Mouse (Mus musculus) megakaryocyte, embryonic 14.5 days (primary cell): ENCODE measurements around the gene Src.

Experiments
- FLI1 ChIP-seq: IDR thresholded peaks from 2 replicates; pipeline ENCODE4 v1.6.1; 2012; ENCODE audit warnings: low read length, inconsistent platforms, mixed read lengths
- GATA1 ChIP-seq: IDR thresholded peaks from 3 replicates; pipeline ENCODE4 v1.6.1; 2012; ENCODE audit warnings: mixed read lengths, low read length, inconsistent platforms, borderline replicate concordance

DNA sequence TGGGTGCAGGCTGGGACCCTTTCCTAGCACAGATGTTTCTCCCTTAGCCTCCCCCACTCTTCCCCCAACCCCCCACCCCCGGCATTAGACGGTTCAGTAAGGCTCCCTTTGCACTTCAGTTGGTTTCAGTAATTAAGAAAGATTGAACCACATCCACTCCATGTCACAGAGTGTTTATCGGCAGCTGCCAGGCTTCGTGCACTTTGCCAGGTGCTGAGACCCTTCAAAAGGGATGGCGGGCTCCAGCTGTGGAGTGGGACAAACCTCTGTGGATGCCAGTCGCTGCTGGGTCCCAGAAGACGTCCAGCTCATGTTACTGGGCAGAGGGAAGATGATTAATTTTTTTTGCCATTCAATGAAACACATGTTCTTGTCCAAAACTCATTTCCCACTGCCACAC is 100.2 kb downstream of the Src start:
- TF ChIP-seq GATA1 (no peak), FLI1 (no peak)
